In the genomic region with DNA sequence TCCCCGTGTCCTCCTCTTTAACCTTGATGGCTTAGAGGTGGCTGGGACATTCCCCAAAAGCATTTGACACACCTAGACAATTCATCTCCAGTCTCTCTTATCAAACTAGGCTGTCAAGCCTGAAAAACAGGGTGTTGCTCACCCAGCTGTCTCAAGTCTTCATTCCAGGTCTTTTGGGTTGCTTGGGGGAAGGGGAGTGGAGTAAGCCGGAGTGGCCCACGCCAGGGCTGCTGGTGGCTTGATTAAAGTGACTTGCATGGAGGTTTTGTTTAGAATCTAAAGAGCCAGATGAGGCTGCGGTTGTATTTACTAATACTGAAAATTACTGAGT, we compare ENCODE assay signal across 8 mouse cellular contexts.
A peak's percentile ranks its signal among the peaks of the same experiment; 100 is the strongest.
DNase-seq lines count a peak whose midpoint lies in the region; ATAC-seq lines count a peak whose summit lies in the region.

No protein-coding gene starts in this region.

- WGBS in kidney, embryonic 16.5 days = 7% methylated on average over 4 of the region's 4 CpGs
- WGBS in embryonic facial prominence, embryonic 14.5 days = 11% methylated on average over 4 of the region's 4 CpGs
- 26% methylated on average over 4 of the region's 4 CpGs for WGBS in intestine, embryonic 15.5 days
- 25% methylated on average over 4 of the region's 4 CpGs for WGBS in midbrain, embryonic 16.5 days

- H3K27me3 ChIP-seq in kidney, embryonic 16.5 days (ENCODE audit: insufficient read depth, low read length) = no peaks in the 10 kb centered on the region
- H3K27me3 ChIP-seq in embryonic facial prominence, embryonic 14.5 days (replicated peaks; ENCODE audit: control insufficient read depth, insufficient read depth, low read length) = 0 out of 2 replicates have a peak, but pooled peaks cover 8% of the 10 kb centered on the region
- no peaks in the 10 kb centered on the region for H3K27me3 ChIP-seq in intestine, embryonic 15.5 days (replicated peaks)
- H3K27me3 ChIP-seq in midbrain, embryonic 16.5 days (ENCODE audit: control insufficient read depth, insufficient read depth, low read depth, low read length) = no peaks in the 10 kb centered on the region

- peak overlapping the region; percentile 54 for H3K4me2 ChIP-seq in kidney, embryonic 16.5 days (replicated peaks; ENCODE audit: low read depth, low read length)
- H3K4me2 ChIP-seq in embryonic facial prominence, embryonic 14.5 days (ENCODE audit: low read depth, low read length) = peak overlapping the region; percentile 62
- H3K4me2 ChIP-seq in intestine, embryonic 15.5 days (replicated peaks) = peak overlapping the region; percentile 60
- H3K4me2 ChIP-seq in midbrain, embryonic 16.5 days (ENCODE audit: low read length) = peak overlapping the region; percentile 36; the same call in 1 of the 2 replicates

- H3K36me3 ChIP-seq in kidney, embryonic 16.5 days (ENCODE audit: insufficient read depth, low read length) = no peaks in the 10 kb centered on the region
- no peaks in the 10 kb centered on the region for H3K36me3 ChIP-seq in embryonic facial prominence, embryonic 14.5 days (ENCODE audit: control insufficient read depth, insufficient read depth, low read length)
- H3K36me3 ChIP-seq in intestine, embryonic 15.5 days = no peaks in the 10 kb centered on the region
- H3K36me3 ChIP-seq in midbrain, embryonic 16.5 days (ENCODE audit: control insufficient read depth, insufficient read depth, low read length) = no peaks in the 10 kb centered on the region

- no peak for DNase-seq in kidney, adult 11 months
- no peak for DNase-seq in embryonic facial prominence, embryonic 14.5 days (ENCODE audit: low spot score)
- no peak for DNase-seq in frontal cortex, postnatal 14 days (ENCODE audit: low spot score in 2 of 2)
- DNase-seq in cerebellum, adult 9-11 months = no peak
- no peak for DNase-seq in layer of hippocampus, adult 9-10 months (ENCODE audit: low spot score)

- H3K4me3 ChIP-seq in kidney, embryonic 16.5 days (ENCODE audit: low read length) = peak overlapping the region; percentile 49
- H3K4me3 ChIP-seq in embryonic facial prominence, embryonic 14.5 days (ENCODE audit: low read depth, low read length) = peak overlapping the region; percentile 36
- peak overlapping the region; percentile 30; the same call in 1 of the 2 replicates for H3K4me3 ChIP-seq in intestine, embryonic 15.5 days (replicated peaks)
- H3K4me3 ChIP-seq in midbrain, embryonic 16.5 days (ENCODE audit: low read depth, low read length) = no peak overlapping the region

- H3K9ac ChIP-seq in kidney, embryonic 16.5 days (replicated peaks; ENCODE audit: low read length) = peak overlapping the region; percentile 66
- peak overlapping the region; percentile 32; the same call in 1 of the 2 replicates for H3K9ac ChIP-seq in embryonic facial prominence, embryonic 14.5 days (ENCODE audit: low read depth, low read length)
- H3K9ac ChIP-seq in intestine, embryonic 15.5 days = no peak overlapping the region
- H3K9ac ChIP-seq in midbrain, embryonic 16.5 days (ENCODE audit: low read depth, low read length) = no peak overlapping the region

- peak; percentile 1; the same call in 1 of the 2 replicates for ATAC-seq in kidney, embryonic 16.5 days (ENCODE audit: low FRiP score, low TSS enrichment)
- 0 out of 2 replicates have a peak, but pooled peaks have one; percentile 3 for ATAC-seq in embryonic facial prominence, embryonic 14.5 days (ENCODE audit: low read depth)
- ATAC-seq in intestine, embryonic 15.5 days = no peak
- no peak for ATAC-seq in midbrain, embryonic 16.5 days

- peaks cover 73% of the 10 kb centered on the region for H3K4me1 ChIP-seq in kidney, embryonic 16.5 days (ENCODE audit: insufficient read depth, low read length)
- peaks cover 41% of the 10 kb centered on the region for H3K4me1 ChIP-seq in embryonic facial prominence, embryonic 14.5 days (ENCODE audit: control insufficient read depth, insufficient read depth, low read length)
- H3K4me1 ChIP-seq in intestine, embryonic 15.5 days (replicated peaks) = peaks cover 48% of the 10 kb centered on the region
- H3K4me1 ChIP-seq in midbrain, embryonic 16.5 days (ENCODE audit: control insufficient read depth, insufficient read depth, low read length) = peaks cover 26% of the 10 kb centered on the region

- H3K27ac ChIP-seq in kidney, embryonic 16.5 days (ENCODE audit: low read length) = peak overlapping the region; percentile 84
- peak overlapping the region; percentile 34; the same call in 1 of the 2 replicates for H3K27ac ChIP-seq in embryonic facial prominence, embryonic 14.5 days (replicated peaks; ENCODE audit: low read depth, low read length)
- 0 out of 2 replicates have a peak overlapping the region, but pooled peaks have one; percentile 29 for H3K27ac ChIP-seq in intestine, embryonic 15.5 days
- H3K27ac ChIP-seq in midbrain, embryonic 16.5 days (ENCODE audit: low read length) = no peak overlapping the region

- H3K9me3 ChIP-seq in kidney, embryonic 16.5 days (ENCODE audit: low read length) = no peaks in the 10 kb centered on the region
- no peaks in the 10 kb centered on the region for H3K9me3 ChIP-seq in embryonic facial prominence, embryonic 14.5 days (ENCODE audit: control insufficient read depth, low read length)
- H3K9me3 ChIP-seq in intestine, embryonic 15.5 days = no peaks in the 10 kb centered on the region
- H3K9me3 ChIP-seq in midbrain, embryonic 16.5 days (replicated peaks; ENCODE audit: control insufficient read depth, low read length, poor library complexity, severe bottlenecking) = no peaks in the 10 kb centered on the region

Comparison
In these comparisons a context has a peak if more than half of its experiments do, and no peak if none do; other contexts are left out.
1. ATAC-seq: peak in kidney, embryonic 16.5 days (single experiment) and embryonic facial prominence, embryonic 14.5 days (single experiment); none in intestine, embryonic 15.5 days (single experiment) and midbrain, embryonic 16.5 days (single experiment).
2. H3K9ac ChIP-seq: peak in kidney, embryonic 16.5 days (single experiment) and embryonic facial prominence, embryonic 14.5 days (single experiment); none in intestine, embryonic 15.5 days (single experiment) and midbrain, embryonic 16.5 days (single experiment).
3. Peak in every context shown above with its lines, with median percentiles within 50 percentile points of each other: H3K4me2 ChIP-seq.